Mouse (Mus musculus) spleen, adult 2 months (tissue): ENCODE data around the gene Drg1.

Experiments
- CTCF ChIP-seq: fragments of 200-500 bp; IDR thresholded peaks from 2 replicates; pipeline ENCODE4 v1.5.1; 2011; ENCODE audit warnings: mild to moderate bottlenecking, inconsistent platforms; ENCODE audit not compliant: insufficient read depth, insufficient read length, insufficient replicate concordance; ENCODE audit errors: extremely low read depth
- POLR2A ChIP-seq: fragments of 200-500 bp; IDR thresholded peaks from 2 replicates; pipeline ENCODE4 v1.6.1; 2011; ENCODE audit warnings: low read depth, low read length, inconsistent platforms

GRCm38 (mm10) chr11:3282887-3283286 is 16.7 kb upstream of the Drg1 start:
- TF ChIP-seq POLR2A (no peak), CTCF (no peak)
